Mouse (Mus musculus) C2C12 (cell line): ENCODE results near the gene Snrpa1. TPM values are rescaled to one million over a fixed set of nuclear protein-coding genes. Genes with fewer than 3 reads are reported as not detected.

Source experiments
- H3K27me3 ChIP-seq: one replicate; pipeline ENCODE4 v1.6.1; 2011; ENCODE audit not compliant: control insufficient read depth, insufficient read depth, insufficient read length
- H3K36me3 ChIP-seq: one replicate; pipeline ENCODE4 v1.6.1; 2011; ENCODE audit not compliant: control insufficient read depth, insufficient read depth
- H3K4me3 ChIP-seq: one replicate; pipeline ENCODE4 v1.5.1; 2011; ENCODE audit warnings: mild to moderate bottlenecking, control low read depth; ENCODE audit not compliant: poor library complexity, insufficient read depth, severe bottlenecking
- H3K79me2 ChIP-seq: one replicate; pipeline ENCODE4 v1.6.1; 2011; ENCODE audit not compliant: control insufficient read depth, insufficient read depth
- H3K79me3 ChIP-seq: one replicate; pipeline ENCODE4 v1.6.1; 2011; ENCODE audit warnings: low read depth, control low read depth
- H3ac ChIP-seq: one replicate; pipeline ENCODE3; 2011; ENCODE audit warnings: low read depth; ENCODE audit not compliant: control insufficient read depth, insufficient read length
- CEBPB ChIP-seq: IDR thresholded peaks from one replicate; pipeline ENCODE4 v1.6.1; 2011; ENCODE audit warnings: low read depth, mild to moderate bottlenecking, control low read depth, moderate library complexity
- CTCF ChIP-seq: IDR thresholded peaks from one replicate; pipeline ENCODE4 v1.5.1; 2011; ENCODE audit not compliant: control insufficient read depth, insufficient read depth, insufficient read length
- FOSL1 ChIP-seq: IDR thresholded peaks from one replicate; pipeline ENCODE4 v1.8.0; 2011; ENCODE audit warnings: mild to moderate bottlenecking, low read length; ENCODE audit not compliant: poor library complexity, insufficient read depth, severe bottlenecking
- MAX ChIP-seq: IDR thresholded peaks from one replicate; pipeline ENCODE4 v1.6.1; 2011; ENCODE audit warnings: mild to moderate bottlenecking, control low read depth
- MYOD1 ChIP-seq: IDR thresholded peaks from one replicate; pipeline ENCODE4 v1.6.1; 2011; ENCODE audit warnings: low read depth; ENCODE audit not compliant: control insufficient read depth, insufficient read length
- MYOG ChIP-seq: IDR thresholded peaks from one replicate; pipeline ENCODE4 v1.6.1; 2011; ENCODE audit not compliant: control insufficient read depth, insufficient read length; ENCODE audit errors: extremely low read depth
- USF1 ChIP-seq: IDR thresholded peaks from one replicate; pipeline ENCODE4 v1.6.1; 2011; ENCODE audit warnings: low read depth, mild to moderate bottlenecking, control low read depth, moderate library complexity
- polyA plus RNA-seq: library from polyadenylated mRNA; unstranded; fragments of >200 nt; fragmentation: generic; extraction: Trizol; gene quantifications from one replicate; pipeline ENCODE4 v1.2.1, GENCODE M21; 2012; ENCODE audit warnings: missing spikeins

The Snrpa1 gene
- polyA plus RNA-seq, 1 experiment: 120 TPM

DNA sequence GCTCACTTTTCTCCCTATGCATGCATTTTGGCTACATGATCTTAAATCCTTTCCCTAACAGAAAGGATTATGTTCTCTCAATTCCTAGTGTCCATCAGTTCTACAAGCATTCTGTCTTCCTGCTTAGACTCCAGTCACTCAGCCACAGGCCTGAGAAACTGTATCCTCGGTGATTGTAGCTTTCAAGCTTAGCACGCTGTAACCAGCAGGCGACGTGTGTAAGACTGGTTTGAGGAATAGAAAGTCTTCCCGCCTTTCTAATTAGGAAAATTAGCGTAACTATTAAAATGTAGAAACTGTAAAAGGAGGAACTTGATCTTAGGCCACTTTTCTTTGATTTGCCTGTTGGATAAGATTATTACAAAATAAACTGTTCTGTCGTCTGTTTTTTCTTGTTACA is 60.0 kb downstream of the Snrpa1 start:
- H3K27me3 ChIP-seq: no peaks in the 10 kb centered on the region
- H3K36me3 ChIP-seq: peaks cover 16% of the 10 kb centered on the region
- H3K4me3 ChIP-seq: no peak overlapping the region
- TF ChIP-seq MAX (no peak), CTCF (no peak), CEBPB (no peak), MYOG (no peak), FOSL1 (no peak), USF1 (no peak)
- H3ac ChIP-seq: no peak overlapping the region
- peaks cover 91% of the 10 kb centered on the region for H3K79me3 ChIP-seq
- peaks cover 100% of the 10 kb centered on the region for H3K79me2 ChIP-seq

DNA sequence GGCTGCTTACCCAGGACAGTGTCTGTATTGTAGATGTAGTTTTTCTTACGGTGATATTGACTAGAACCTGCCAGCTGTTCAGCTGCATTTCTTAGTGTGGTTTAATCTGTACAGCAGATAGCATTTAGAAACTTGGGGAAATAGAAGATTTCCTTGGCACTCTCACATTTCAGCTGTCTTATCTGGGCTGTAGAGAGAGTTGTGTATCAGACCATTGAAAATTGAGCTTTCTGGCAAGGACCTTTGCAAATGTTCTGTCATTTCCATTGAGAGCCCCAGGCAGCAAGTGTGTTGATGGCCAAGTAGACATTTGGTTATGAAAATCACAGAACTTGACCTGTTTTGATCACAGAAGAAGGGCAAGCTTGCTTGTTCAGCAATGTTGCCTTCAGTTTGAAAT is 61.3 kb downstream of the Snrpa1 start:
- no peak overlapping the region for H3K4me3 ChIP-seq
- no peak overlapping the region for H3ac ChIP-seq
- peaks cover 9% of the 10 kb centered on the region for H3K36me3 ChIP-seq
- TF ChIP-seq MAX (no peak), CEBPB (no peak)
- H3K79me2 ChIP-seq: peaks cover 100% of the 10 kb centered on the region
- H3K27me3 ChIP-seq: no peaks in the 10 kb centered on the region
- H3K79me3 ChIP-seq: peaks cover 88% of the 10 kb centered on the region

DNA sequence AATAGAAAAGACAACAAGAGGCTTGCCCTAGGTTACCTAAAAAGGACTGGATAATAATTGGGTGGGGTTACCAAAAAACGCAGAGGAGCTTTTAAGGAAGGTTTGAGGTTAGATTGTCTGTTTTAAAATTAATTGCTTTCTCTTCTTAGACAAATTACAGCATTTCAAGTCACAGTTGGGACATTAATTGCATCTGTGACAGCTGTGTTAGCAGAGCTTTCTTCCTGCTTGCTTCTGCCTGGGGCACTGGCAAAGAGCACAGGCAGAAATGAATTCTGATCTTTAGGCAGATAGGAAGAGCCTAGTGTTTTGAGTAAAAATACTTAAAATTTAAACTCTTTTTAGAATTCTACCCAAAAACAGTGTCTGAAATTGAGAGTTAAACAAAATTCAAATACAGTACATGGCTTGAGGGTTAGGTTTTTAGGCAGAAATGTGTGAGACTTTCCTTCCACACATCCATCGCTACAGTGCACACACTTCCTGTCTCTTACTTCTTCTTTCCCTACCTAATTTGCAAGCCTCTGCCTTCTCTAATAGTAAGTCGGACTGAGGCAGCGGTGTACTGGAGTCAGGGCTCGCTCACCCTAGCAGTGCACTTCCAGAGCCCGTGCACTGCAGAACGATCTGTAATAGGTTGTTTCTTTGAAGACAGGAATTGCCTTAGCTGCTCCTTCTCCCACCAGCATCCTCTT is 62.0 kb downstream of the Snrpa1 start:
- Histone ChIP-seq H3K79me3 (peaks cover 88% of the 10 kb centered on the region), H3K27me3 (no peaks in the 10 kb centered on the region), H3K4me3 (no peak overlapping the region), H3ac (no peak overlapping the region), H3K36me3 (peaks cover 11% of the 10 kb centered on the region), H3K79me2 (peaks cover 100% of the 10 kb centered on the region)
- TF ChIP-seq MYOD1 (no peak), MAX (no peak), MYOG (no peak), USF1 (no peak), CEBPB (no peak), FOSL1 (no peak), CTCF (no peak)

Other genes starting within 250 kb of the Snrpa1 start
- gene Pcsk6, start 197.3 kb upstream of the Snrpa1 start, polyA plus RNA-seq: 0.06 TPM
- not detected for gene Gm45213, start 15.4 kb upstream of the Snrpa1 start, polyA plus RNA-seq
- gene Selenos, start 20.6 kb downstream of the Snrpa1 start, polyA plus RNA-seq: 48.1 TPM
- gene Chsy1, start 50.5 kb downstream of the Snrpa1 start, polyA plus RNA-seq: 25.5 TPM